Mouse (Mus musculus) 416B (cell line): Measurements from ENCODE around the gene Prkcd.
A peak's percentile ranks its signal among the peaks of the same experiment; 100 is the strongest.

Experiments
- DNase-seq: peaks from one replicate; pipeline ENCODE4 v3.0.0; 2011; ENCODE audit warnings: low read depth

The Prkcd gene

GRCm38 (mm10) chr14:30573983-30574584 lies 51.9 kb downstream of the Prkcd start:
- DNase-seq: peak; percentile 83

- DNase-seq: no peak
Measured at GRCm38 (mm10) chr14:30573235-30573634, 52.8 kb downstream of the Prkcd start.

- DNase-seq: no peak
Measured at GRCm38 (mm10) chr14:30572253-30572652, 53.8 kb downstream of the Prkcd start.

GRCm38 (mm10) chr14:30570303-30570702 lies 55.7 kb downstream of the Prkcd start:
- DNase-seq: peak; percentile 48

- DNase-seq: no peak
Measured at GRCm38 (mm10) chr14:30568016-30568415, 58.0 kb downstream of the Prkcd start.

GRCm38 (mm10) chr14:30566317-30566716 lies 59.7 kb downstream of the Prkcd start:
- no peak for DNase-seq

- peak; percentile 80 for DNase-seq
Measured at GRCm38 (mm10) chr14:30564451-30564850, 61.6 kb downstream of the Prkcd start.

GRCm38 (mm10) chr14:30562343-30562742 lies 63.7 kb downstream of the Prkcd start:
- DNase-seq: no peak

- DNase-seq: no peak
Measured at GRCm38 (mm10) chr14:30561470-30562187, 64.4 kb downstream of the Prkcd start.

- DNase-seq: no peak
Measured at GRCm38 (mm10) chr14:30560803-30561389, 65.1 kb downstream of the Prkcd start.

GRCm38 (mm10) chr14:30559321-30559850 lies 66.6 kb downstream of the Prkcd start:
- DNase-seq: no peak

GRCm38 (mm10) chr14:30557730-30558129 lies 68.3 kb downstream of the Prkcd start:
- no peak for DNase-seq

GRCm38 (mm10) chr14:30556651-30557050 lies 69.4 kb downstream of the Prkcd start:
- peak; percentile 57 for DNase-seq

GRCm38 (mm10) chr14:30553185-30553584 lies 72.8 kb downstream of the Prkcd start:
- peak; percentile 52 for DNase-seq

GRCm38 (mm10) chr14:30551981-30552380 lies 74.0 kb downstream of the Prkcd start:
- no peak for DNase-seq

GRCm38 (mm10) chr14:30551509-30551908 lies 74.5 kb downstream of the Prkcd start:
- DNase-seq: peak; percentile 37

GRCm38 (mm10) chr14:30550232-30551070 lies 75.6 kb downstream of the Prkcd start:
- peak; percentile 51 for DNase-seq

GRCm38 (mm10) chr14:30549777-30550149 lies 76.2 kb downstream of the Prkcd start:
- DNase-seq: peak; percentile 61

GRCm38 (mm10) chr14:30548965-30549776 lies 76.8 kb downstream of the Prkcd start:
- DNase-seq: peak; percentile 94

- peak; percentile 68 for DNase-seq
Measured at GRCm38 (mm10) chr14:30548131-30548720, 77.8 kb downstream of the Prkcd start, which contains the start of gene Tkt. Gene Tkt (plus strand): TSS chr14:30548359.
